23 mouse cellular contexts compared by ENCODE assay signal in the genomic region with DNA sequence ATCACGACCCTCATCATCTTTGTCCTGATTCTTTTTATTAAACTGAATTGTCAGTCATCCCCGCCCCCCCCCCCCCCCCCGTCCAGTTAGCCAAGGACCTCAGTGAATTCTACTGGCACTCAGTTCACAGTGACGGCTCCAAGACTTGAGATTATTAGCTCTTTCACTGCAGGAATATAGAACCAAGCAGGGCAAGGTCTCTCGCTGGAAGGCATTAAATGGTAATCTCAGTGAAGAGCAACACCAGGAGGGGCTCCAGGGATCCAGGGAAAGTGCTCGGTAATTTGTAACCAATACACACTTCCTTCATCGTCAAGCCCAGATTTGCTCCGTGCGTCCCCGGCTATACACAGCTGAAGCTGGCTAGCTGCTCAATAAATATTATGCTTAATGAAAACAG. TPM values are rescaled to one million over a fixed set of nuclear protein-coding genes. Genes with fewer than 3 reads are reported as not detected.
DNase-seq lines count a peak whose midpoint lies in the region; ATAC-seq and TF ChIP-seq lines count a peak whose summit lies in the region.
"Had no signal": no experiment of that assay in that cellular context is flagged by ENCODE, and none has a peak within 500 bp of the region (broad histone marks: within the 10 kb centered on the region; RNA-seq: fewer than 3 reads in every experiment).

No protein-coding gene starts in this region.

- no peak overlapping the region for H3K4me2 ChIP-seq in kidney, embryonic 14.5 days (replicated peaks; ENCODE audit: low read depth, low read length)
- H3K4me2 ChIP-seq in liver, postnatal 0 days (ENCODE audit: low read depth, low read length): no peak overlapping the region
- peak overlapping the region; percentile 30 for H3K4me2 ChIP-seq in stomach, postnatal 0 days (replicated peaks; ENCODE audit: low read depth)
- H3K4me2 ChIP-seq: embryonic facial prominence, embryonic 15.5 days; forebrain, embryonic 15.5 days; limb, embryonic 12.5 days; liver, embryonic 12.5 days; midbrain, embryonic 12.5 days had no signal

- H3K36me3 ChIP-seq in kidney, embryonic 14.5 days (ENCODE audit: control insufficient read depth, insufficient read depth, low read length): no peaks in the 10 kb centered on the region
- H3K36me3 ChIP-seq in liver, adult 2 months (ENCODE audit: control insufficient read depth, insufficient read depth, low read length): no peaks in the 10 kb centered on the region
- H3K36me3 ChIP-seq in liver, postnatal 0 days (replicated peaks; ENCODE audit: insufficient read depth, low read length): no peaks in the 10 kb centered on the region
- H3K36me3 ChIP-seq in stomach, postnatal 0 days (ENCODE audit: control insufficient read depth, insufficient read depth, low read length): no peaks in the 10 kb centered on the region
- H3K36me3 ChIP-seq: embryonic facial prominence, embryonic 15.5 days; forebrain, embryonic 15.5 days; hindbrain, embryonic 10.5 days; limb, embryonic 12.5 days; liver, embryonic 12.5 days; midbrain, embryonic 12.5 days had no signal

- no peaks in the 10 kb centered on the region for H3K9me3 ChIP-seq in kidney, embryonic 14.5 days (ENCODE audit: control insufficient read depth, low read length)
- H3K9me3 ChIP-seq in liver, postnatal 0 days (ENCODE audit: low read length): no peaks in the 10 kb centered on the region
- no peaks in the 10 kb centered on the region for H3K9me3 ChIP-seq in stomach, postnatal 0 days (ENCODE audit: control insufficient read depth, low read length)
- H3K9me3 ChIP-seq: embryonic facial prominence, embryonic 15.5 days; forebrain, embryonic 15.5 days; hindbrain, embryonic 10.5 days; liver, embryonic 12.5 days; midbrain, embryonic 12.5 days had no signal

- peaks cover 5% of the 10 kb centered on the region; the same call in 1 of the 2 replicates for H3K79me2 ChIP-seq in liver, adult 2 months (ENCODE audit: control insufficient read depth, insufficient read depth, low read length)

- no peak overlapping the region for H3K9ac ChIP-seq in kidney, embryonic 14.5 days (ENCODE audit: low read depth, low read length)
- H3K9ac ChIP-seq in liver, adult 2 months (ENCODE audit: low read depth, low read length): 0 out of 2 replicates have a peak overlapping the region, but pooled peaks have one; percentile 41
- H3K9ac ChIP-seq in liver, postnatal 0 days (replicated peaks): no peak overlapping the region
- H3K9ac ChIP-seq in stomach, postnatal 0 days (ENCODE audit: low read length): 0 out of 2 replicates have a peak overlapping the region, but pooled peaks have one; percentile 14
- H3K9ac ChIP-seq: embryonic facial prominence, embryonic 15.5 days; forebrain, embryonic 15.5 days; limb, embryonic 12.5 days; liver, embryonic 12.5 days; midbrain, embryonic 12.5 days had no signal

- WGBS in kidney, embryonic 14.5 days: 77% methylated on average over 10 of the region's 10 CpGs
- WGBS in liver, adult 2 months: 57% methylated on average over 10 of the region's 10 CpGs
- WGBS in liver, postnatal 0 days (ENCODE audit: insufficient replicate concordance): 66% methylated on average over 9 of the region's 10 CpGs
- WGBS in stomach, postnatal 0 days: 53% methylated on average over 10 of the region's 10 CpGs

- H3K4me1 ChIP-seq in kidney, embryonic 14.5 days (ENCODE audit: control insufficient read depth, insufficient read depth, low read length): peaks cover 18% of the 10 kb centered on the region; the same call in 1 of the 2 replicates
- H3K4me1 ChIP-seq in liver, adult 2 months (ENCODE audit: control insufficient read depth, insufficient read depth, low read length): peaks cover 4% of the 10 kb centered on the region; the same call in 1 of the 2 replicates
- H3K4me1 ChIP-seq in liver, postnatal 0 days (ENCODE audit: insufficient read depth): peaks cover 4% of the 10 kb centered on the region; the same call in 1 of the 2 replicates
- H3K4me1 ChIP-seq in stomach, postnatal 0 days (replicated peaks; ENCODE audit: control insufficient read depth, insufficient read depth): peaks cover 7% of the 10 kb centered on the region; the same call in 1 of the 2 replicates

- no peak overlapping the region for H3K4me3 ChIP-seq in kidney, embryonic 14.5 days (ENCODE audit: low read length)
- peak overlapping the region; percentile 45; the same call in 1 of the 2 replicates for H3K4me3 ChIP-seq in liver, adult 2 months (ENCODE audit: insufficient read depth, low read depth, low read length)
- no peak overlapping the region for H3K4me3 ChIP-seq in liver, postnatal 0 days (ENCODE audit: low read depth, low read length)
- peak overlapping the region; percentile 2; the same call in 1 of the 2 replicates for H3K4me3 ChIP-seq in stomach, postnatal 0 days (ENCODE audit: low read depth, low read length)
- H3K4me3 ChIP-seq: embryonic facial prominence, embryonic 15.5 days; forebrain, embryonic 15.5 days; hindbrain, embryonic 10.5 days; limb, embryonic 12.5 days; liver, embryonic 12.5 days; midbrain, embryonic 12.5 days had no signal

- no peak for ATAC-seq in kidney, embryonic 14.5 days (ENCODE audit: low FRiP score, low TSS enrichment)
- no peak for ATAC-seq in liver, postnatal 0 days
- no peak for ATAC-seq in stomach, postnatal 0 days (ENCODE audit: low FRiP score, low TSS enrichment)
- ATAC-seq: activated CD4-positive, CD25-positive, alpha-beta regulatory T cell, adult 4 months; forebrain, embryonic 15.5 days; hindbrain, embryonic 16.5 days; intestine, embryonic 16.5 days; liver, embryonic 12.5 days had no signal

- H3K27me3 ChIP-seq in kidney, embryonic 14.5 days (ENCODE audit: control insufficient read depth, insufficient read depth, low read length): no peaks in the 10 kb centered on the region
- H3K27me3 ChIP-seq in liver, adult 2 months (ENCODE audit: control insufficient read depth, insufficient read depth, low read length): peaks cover 10% of the 10 kb centered on the region
- peaks cover 17% of the 10 kb centered on the region for H3K27me3 ChIP-seq in liver, postnatal 0 days (ENCODE audit: insufficient read depth, low read length)
- no peaks in the 10 kb centered on the region for H3K27me3 ChIP-seq in stomach, postnatal 0 days (ENCODE audit: control insufficient read depth, insufficient read depth, low read length)
- H3K27me3 ChIP-seq: embryonic facial prominence, embryonic 15.5 days had no signal

- DNase-seq in kidney, adult 18-20 months: peak; percentile 43
- no peak for DNase-seq in liver, adult 2 months (ENCODE audit: extremely low read depth, low read depth, low spot score)
- DNase-seq in liver, postnatal 0 days: no peak
- peak; percentile 22 for DNase-seq in kidney, postnatal 14 days
- no peak for DNase-seq in stomach, postnatal 0 days (ENCODE audit: low spot score)
- no peak for DNase-seq in adrenal gland, postnatal 14 days
- DNase-seq: adrenal gland, adult 8-10 months; cerebellum, adult 8-10 months; gastrocnemius, postnatal 25 days; lung, adult 2 months; lung, postnatal 14 days; thymus, adult 18-20 months; thymus, postnatal 4 days had no signal

- TF ChIP-seq EP300 in liver, postnatal 0 days (IDR thresholded peaks at IDR 0.05; ENCODE audit: low read depth): no peak
- no peak for TF ChIP-seq EP300 in stomach, postnatal 0 days (optimal IDR thresholded peaks at IDR 0.05)

- no peak for TF ChIP-seq POLR2A in liver, adult 2 months (IDR thresholded peaks at IDR 0.05; ENCODE audit: extremely low read depth, insufficient read depth, low read length)

- no peak overlapping the region for H3K27ac ChIP-seq in kidney, embryonic 14.5 days (ENCODE audit: low read depth, low read length)
- H3K27ac ChIP-seq in liver, adult 2 months (replicated peaks; ENCODE audit: insufficient read depth, low read depth, low read length): 0 out of 2 replicates have a peak overlapping the region, but pooled peaks have one; percentile 48
- H3K27ac ChIP-seq in liver, postnatal 0 days (ENCODE audit: low read depth): no peak overlapping the region
- H3K27ac ChIP-seq in stomach, postnatal 0 days (replicated peaks): peak overlapping the region; percentile 4; the same call in 1 of the 2 replicates
- H3K27ac ChIP-seq: embryonic facial prominence, embryonic 15.5 days; forebrain, embryonic 15.5 days; hindbrain, embryonic 10.5 days; limb, embryonic 12.5 days; liver, embryonic 12.5 days; midbrain, embryonic 12.5 days had no signal

- no peak for TF ChIP-seq CTCF in liver, adult 2 months (IDR thresholded peaks at IDR 0.05; ENCODE audit: low read depth, low read length)
- TF ChIP-seq CTCF in liver, postnatal 0 days (IDR thresholded peaks at IDR 0.05; ENCODE audit: low read depth): no peak
- no peak for TF ChIP-seq CTCF in stomach, postnatal 0 days (IDR thresholded peaks at IDR 0.05; ENCODE audit: low read depth)

RNA-seq across cellular contexts. Expression of gene Igfbp7, which starts 2.9 kb away (rescaled TPM):
- 250 and 252 TPM in 2 replicates for polyA plus RNA-seq in kidney, embryonic 14.5 days (2014; fragmentation: Nextera tagmentation; extraction: Ambion mirVana)
- 69.7 and 96.6 TPM in 2 replicates for total RNA-seq in liver, adult 2 months (2014; rRNA removed)
- polyA plus RNA-seq in liver, adult 2 months (2012; rRNA removed): 336 and 387 TPM in 2 replicates
- polyA plus RNA-seq in liver, postnatal 0 days (2015; fragmentation: Nextera tagmentation; extraction: Ambion mirVana): 89.6 and 97.3 TPM in 2 replicates
- 421 and 437 TPM in 2 replicates for polyA plus RNA-seq in stomach, postnatal 0 days (2015; fragmentation: Nextera tagmentation; extraction: Ambion mirVana)
- total RNA-seq in adrenal gland, postnatal 14 days (2021): 819 and 844 TPM in 2 replicates

Comparison
In these comparisons a context has a peak if more than half of its experiments do, and no peak if none do; other contexts are left out.
1. H3K27ac ChIP-seq: peak in liver, adult 2 months (single experiment) and stomach, postnatal 0 days (single experiment); none in kidney, embryonic 14.5 days (single experiment) and liver, postnatal 0 days (single experiment).
2. H3K4me3 ChIP-seq: peak in liver, adult 2 months (single experiment) and stomach, postnatal 0 days (single experiment); none in kidney, embryonic 14.5 days (single experiment) and liver, postnatal 0 days (single experiment).
3. H3K9ac ChIP-seq: peak in liver, adult 2 months (single experiment) and stomach, postnatal 0 days (single experiment); none in kidney, embryonic 14.5 days (single experiment) and liver, postnatal 0 days (single experiment).
4. DNase-seq: peak in kidney, adult 18-20 months (single experiment) and kidney, postnatal 14 days (single experiment); none in liver, adult 2 months (single experiment), liver, postnatal 0 days (single experiment), stomach, postnatal 0 days (single experiment) and adrenal gland, postnatal 14 days (single experiment).